Mouse (Mus musculus): ENCODE data around the gene Per3.

Per3 gene

DNA sequence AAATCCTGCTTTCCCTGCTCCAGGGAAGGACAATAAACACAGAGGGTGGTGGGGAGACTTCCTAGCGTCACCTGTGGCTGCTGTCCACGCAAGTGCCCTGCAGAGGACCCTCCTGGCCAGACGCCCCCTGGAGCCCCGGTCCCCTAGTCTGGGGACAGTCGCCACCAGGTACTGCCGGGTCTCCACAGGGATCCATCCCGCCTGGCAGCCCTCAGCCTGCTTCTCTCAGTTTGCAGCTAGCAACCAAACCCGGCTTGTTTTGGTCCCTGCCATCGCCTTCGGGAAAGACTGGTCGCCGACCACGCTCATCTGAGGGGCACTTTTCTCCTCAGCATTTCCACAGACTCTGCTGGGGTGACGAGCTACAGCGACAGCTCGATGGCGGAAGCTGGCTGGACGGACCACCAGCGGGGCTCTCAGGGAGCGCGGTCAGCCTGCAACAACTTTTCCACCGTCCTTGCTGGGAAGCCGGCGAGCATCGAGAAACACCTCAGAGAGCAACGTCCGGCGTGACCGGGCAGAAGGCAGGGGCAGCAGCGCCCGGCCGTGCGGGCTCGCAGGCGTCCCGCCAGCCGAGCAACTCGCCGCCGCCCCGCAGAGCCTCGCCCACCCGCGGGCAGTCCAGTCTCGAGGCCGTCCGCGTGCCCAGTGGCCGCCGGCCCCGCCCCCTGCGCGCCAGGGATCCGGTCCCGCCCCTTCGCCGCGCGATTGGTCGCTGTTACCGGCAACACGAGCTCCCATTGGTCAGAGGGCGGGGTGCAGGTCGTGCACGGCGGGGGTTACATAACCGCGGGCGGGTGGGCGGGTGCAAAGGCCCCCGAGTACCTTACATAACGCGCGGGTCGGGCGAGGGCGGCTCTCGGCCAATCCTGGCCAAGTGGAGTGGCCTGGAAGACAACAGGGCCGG is at the start of gene Per3:
Gene Per3 (minus strand): TSS at position 629 of the 907 bp plus-strand sequence.
- peak; percentile 96 to 98 for DNase-seq (ENCODE audit: low spot score in 2 of 2)

DNA sequence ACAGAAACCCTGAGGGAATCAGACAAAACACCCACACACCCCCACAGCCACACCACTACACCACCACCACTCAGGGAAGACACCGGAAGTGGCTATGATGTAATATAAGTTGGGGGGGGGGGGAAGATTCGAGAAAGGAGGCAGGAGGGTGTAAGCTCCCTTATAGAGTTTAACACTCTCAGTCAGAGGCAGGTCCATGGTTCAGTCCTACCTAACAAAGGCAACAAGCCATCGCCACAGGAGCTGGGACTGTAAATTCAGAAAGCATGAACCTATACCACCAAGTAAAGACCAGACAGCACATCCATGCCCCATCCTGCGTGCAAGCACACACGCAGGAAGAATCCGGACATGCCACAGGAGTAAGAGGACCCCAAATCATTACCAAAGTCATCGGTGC is 44.8 kb upstream of the Per3 start, which contains the start of gene Gm13090:
Gene Gm13090 (plus strand): TSS at position 301 of the 400 bp plus-strand sequence.
- no peak for DNase-seq (ENCODE audit: low spot score in 2 of 2)

DNA sequence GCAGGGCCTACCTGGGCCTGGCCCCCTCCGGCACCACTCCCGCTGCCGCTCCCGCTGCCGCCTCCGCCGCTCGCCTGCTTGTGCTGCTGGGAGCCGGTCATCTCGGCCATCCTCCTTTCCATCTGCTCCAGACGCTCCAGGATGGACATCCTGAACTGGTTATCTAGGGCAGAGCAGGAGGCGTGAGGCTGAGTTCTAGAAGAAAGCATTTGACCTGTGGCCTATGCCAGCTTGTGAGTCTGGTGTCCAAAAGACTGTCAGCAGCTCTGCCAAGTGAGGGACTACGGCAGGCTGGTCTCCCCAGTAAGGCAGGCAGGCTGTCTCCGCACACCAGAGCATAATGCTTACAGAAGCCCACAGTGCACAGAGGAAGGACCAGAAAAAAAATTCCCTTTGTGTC is 44.4 kb upstream of the Per3 start:
- DNase-seq (ENCODE audit: low spot score in 2 of 2), result no peak

DNA sequence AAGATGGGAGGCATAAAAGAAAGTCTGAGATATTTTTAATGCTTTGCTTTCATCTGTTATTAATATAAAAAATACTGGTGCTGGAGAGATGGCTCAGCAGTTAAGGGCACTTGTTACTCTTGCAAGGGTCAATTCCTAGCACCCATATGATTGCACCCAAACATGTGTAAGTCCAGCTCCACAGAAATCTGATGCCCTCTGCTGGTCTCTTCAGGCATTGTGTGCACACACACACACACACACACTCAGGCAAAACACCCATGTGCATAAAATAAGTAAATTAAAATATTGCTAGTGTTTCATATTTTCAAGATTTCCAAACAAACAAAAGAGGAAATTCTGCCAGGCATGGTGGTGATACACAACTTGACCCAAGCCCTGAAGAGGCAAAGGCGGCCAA is 42.9 kb upstream of the Per3 start:
- DNase-seq (ENCODE audit: low spot score in 2 of 2), result no peak

DNA sequence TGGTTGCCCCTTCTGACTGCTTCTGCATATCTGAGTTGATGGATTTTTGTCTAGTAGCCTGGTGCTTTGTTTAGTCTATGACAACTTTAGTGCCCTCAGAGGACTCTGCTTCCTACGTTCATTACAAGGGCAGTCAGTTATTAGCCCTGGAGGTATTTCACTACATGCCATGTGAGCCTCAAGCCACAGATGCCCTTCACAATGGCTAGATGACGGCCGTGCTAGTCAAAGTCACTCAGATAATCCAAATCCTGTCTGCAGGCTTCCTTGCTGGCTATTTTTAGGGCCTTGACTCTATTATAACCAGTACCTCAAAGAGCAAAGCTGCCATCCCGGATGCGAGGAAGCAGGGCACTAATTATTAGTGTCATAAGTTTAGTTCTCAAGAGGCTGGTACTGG is 38.6 kb upstream of the Per3 start:
- no peak for DNase-seq (ENCODE audit: low spot score in 2 of 2)

DNA sequence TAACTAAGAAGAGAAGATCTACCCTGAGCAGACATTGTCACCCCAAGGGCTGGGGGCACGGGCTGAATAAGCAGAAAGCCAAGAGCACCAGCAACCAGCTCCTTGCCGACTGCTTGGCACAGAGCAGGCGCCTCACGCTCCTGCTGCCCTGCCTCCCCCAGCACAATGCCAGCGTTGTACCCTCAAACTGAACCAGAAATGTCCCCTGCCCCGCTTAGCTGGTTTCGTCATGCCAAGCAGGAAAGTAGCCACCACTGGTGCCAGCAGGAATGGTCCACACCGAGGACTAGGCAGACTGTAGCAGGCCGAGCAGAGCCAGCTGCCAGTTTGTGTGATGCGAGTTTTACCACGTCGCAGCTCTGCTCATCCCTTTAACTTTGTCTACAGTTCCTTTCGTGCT is 37.5 kb upstream of the Per3 start:
- no peak for DNase-seq (ENCODE audit: low spot score in 2 of 2)

DNA sequence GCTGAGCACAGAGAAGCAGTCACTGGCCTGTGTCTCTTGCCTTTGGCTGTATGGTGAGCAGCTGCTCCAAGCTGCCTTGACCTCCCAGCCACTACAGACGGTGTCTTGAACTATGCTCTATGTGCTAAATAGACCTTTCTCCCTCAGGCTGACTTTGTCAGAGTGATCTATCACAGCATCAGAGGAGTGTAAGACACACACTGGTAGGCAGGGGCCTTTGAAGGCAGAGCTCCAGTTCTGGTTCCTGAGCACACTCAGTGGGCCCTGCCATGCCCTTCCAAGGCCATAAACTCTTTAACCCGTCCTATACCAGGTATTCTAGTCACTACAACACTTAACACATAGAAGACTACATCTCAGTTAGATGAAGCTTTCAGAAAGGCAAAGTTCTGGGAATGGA is 36.9 kb upstream of the Per3 start:
- no peak for DNase-seq (ENCODE audit: low spot score in 2 of 2)

DNA sequence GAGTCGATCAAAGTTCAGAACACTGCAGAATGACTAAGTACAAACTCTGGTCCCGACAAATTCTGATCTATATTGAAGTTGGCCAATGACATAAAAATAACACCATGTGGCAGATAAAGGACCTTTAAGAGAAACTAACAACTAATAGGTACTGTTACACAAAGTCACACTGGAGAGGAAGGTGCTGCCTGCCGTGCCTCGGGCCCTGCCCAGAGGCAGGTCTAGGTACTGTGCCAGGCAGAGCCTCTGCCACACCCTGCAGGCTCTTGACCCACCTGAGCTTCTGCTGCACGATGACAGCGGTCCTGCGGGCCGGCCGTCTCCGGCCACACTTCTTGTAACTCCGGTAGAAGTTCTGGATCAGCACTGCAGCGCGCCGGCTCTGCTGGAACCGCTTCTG is 30.4 kb upstream of the Per3 start:
- DNase-seq (ENCODE audit: low spot score in 2 of 2), result no peak

DNA sequence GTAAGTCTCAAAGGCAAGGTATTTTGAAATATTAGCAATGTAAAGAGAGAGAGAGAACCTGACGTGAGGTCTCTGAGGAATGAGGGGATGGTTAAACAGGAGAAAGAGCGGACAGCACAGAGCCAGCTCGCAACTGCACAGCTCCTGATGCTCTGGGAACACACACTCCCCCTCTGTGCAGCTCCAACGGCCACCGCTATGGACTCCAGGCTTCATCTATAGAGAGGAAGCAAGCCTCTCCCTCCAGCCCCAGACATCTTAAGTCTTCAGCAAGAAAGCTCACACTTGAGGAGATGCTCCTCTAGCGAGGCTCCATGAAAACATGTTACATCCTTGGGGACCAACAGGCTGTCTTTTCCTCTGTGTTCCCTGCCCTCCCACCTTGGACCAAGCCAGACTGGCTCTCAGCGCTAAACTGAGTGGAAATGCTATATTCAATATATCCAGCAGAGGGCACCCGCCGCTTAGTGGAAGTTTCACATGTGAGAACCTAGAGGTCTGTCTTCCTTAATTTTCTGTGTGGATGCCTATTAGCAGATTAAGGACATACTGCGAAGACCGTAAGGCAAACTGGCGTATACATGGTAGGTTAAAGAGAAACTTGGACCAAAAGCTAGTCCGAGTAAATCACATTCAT is 28.8 kb upstream of the Per3 start:
- DNase-seq (ENCODE audit: low spot score in 2 of 2), result peak; percentile 52 to 56

DNA sequence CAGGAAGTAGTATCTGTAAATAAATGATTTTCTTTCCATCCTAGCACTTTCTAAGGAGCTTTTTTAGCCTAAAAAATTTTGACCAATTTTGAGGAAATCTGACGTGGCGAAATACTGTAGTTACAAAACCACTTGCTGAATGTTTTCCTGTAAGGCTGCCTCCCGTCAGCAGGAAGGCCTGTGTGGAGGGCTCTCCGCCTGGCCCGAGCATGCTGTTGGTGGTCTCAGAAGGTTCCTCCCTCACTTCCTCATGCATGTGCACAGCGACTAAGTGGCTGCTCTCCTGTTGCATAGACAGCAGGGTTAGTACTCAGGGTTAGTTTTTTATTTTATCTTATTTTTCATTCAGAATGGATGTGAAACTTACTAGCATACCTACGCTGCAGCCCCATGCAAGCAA is 26.5 kb upstream of the Per3 start:
- DNase-seq (ENCODE audit: low spot score in 2 of 2), result no peak

DNA sequence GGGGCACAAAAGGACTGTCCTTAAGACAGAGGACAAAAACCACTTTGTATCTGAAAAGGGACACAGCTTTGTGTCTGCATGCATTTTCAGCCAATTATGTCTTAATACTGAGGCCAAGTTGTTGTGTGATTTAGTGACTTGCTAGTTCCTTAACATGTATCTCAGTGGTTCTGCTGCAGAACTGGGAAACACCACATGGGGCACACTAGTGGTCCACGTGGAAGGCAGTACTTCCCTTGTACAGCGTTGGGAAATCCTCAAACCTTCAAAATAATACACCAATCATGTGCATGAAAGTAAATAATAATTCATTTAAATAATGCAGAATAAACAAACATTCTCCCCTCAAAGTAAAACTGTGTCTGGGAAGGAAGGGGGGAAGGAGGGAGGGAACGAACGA is 24.3 kb upstream of the Per3 start:
- no peak for DNase-seq (ENCODE audit: low spot score in 2 of 2)

DNA sequence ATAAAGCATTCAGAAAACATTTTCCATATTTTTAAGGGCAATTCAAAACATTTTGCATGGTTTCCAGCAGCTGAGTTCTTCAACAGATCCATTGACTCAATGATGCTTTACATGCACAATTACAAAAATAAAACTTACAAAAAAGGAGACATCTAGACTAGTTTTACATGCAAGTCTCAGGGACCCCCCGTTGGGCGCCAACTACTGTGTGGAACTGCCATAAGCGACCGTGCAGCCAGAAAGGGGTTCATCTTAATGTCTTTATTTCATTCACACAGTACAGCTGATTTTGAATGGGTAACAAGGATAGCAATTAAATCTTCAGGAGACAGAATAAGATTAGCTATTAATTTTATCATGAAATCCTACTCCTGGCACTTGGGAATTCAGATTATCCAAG is 15.1 kb upstream of the Per3 start:
- no peak for DNase-seq (ENCODE audit: low spot score in 2 of 2)

DNA sequence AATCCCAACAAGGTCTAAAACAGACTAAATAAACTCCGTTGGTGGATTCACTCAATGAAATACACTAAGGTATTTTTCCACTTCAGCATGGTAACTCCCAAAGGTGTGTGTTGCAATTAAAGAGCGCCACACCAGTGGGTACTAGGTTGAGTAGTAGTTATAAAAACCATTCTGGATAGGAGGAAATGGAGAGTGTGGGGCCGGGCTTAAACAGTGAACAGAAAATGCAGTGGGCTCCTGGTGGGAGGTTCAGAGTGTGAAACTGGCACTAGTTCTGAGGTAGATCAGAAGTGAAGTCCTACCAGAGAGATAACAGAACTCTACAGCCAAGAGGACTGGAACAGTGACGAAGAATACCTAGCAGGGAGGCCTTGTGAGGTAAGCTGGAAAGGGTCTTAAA is 14.2 kb upstream of the Per3 start:
- no peak for DNase-seq (ENCODE audit: low spot score in 2 of 2)

DNA sequence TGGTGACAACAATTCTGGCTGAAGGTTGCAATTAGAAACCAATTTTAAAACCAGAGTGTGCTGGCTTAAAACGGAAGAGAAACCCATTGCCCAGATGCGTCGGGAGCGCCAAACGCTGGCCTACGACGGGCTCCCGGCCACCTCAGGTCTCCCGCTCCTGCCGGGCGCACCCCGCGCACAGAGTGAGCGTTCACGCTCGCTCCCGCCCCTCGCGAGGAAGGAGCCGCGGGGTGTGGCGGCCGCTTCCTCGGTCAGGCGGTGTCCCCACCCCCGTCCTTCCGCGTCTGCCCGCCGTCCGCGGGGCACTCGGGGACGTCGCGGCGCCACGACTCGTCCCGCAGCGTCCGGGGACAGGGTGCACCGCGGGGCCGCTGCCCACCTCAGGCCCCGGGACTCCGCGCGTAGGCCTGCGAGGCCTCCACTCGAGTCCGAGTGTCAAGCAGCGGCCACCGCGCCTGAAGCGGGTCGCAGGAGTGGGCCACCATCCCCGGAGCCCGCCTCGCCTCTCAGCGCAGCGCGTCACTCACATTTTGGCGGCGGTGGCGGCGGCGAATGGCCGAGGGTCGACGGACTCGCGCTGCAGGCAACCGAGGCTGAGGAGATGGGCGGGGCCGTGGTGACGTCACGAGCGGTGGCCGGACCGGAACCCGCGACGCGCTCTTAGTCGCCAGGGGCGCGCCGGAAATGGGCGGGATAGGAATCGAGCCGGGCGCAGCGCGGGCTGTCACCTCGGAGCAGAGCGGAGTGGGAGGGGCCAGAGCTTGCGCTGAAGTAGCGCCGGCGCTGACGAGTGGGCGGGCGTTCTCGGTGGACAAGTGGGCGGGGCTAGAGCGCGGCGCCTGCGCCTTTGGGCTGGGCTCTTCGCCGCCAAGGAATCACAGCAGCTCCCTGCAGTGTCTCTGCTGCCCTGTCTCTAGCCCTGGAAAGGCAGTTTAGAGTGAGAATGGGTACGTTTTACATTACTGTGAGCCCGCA is 13.2 kb upstream of the Per3 start, which contains the start of gene Vamp3:
Gene Vamp3 (minus strand): TSS at position 617 of the 975 bp plus-strand sequence.
- peak; percentile 98 for DNase-seq (ENCODE audit: low spot score in 2 of 2)

DNA sequence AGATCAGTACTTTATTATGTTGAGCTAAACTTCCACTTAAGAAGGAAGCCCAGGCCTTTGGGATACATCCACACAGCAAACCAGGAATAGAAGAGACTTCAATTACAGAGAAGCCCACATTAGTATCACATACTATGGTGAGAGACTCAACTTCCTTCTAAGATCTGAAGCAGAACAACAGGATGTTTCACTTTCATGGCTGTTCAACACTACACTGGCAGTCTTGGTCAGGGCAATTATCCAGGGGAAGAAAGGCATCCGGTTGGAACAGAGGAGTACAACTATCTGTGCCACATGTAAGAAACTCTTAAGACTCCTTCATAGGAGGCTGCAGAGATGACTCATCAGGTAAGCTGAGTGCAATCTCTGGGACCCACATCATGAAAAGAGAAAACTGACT is 6.7 kb upstream of the Per3 start:
- no peak for DNase-seq (ENCODE audit: low spot score in 2 of 2)

DNA sequence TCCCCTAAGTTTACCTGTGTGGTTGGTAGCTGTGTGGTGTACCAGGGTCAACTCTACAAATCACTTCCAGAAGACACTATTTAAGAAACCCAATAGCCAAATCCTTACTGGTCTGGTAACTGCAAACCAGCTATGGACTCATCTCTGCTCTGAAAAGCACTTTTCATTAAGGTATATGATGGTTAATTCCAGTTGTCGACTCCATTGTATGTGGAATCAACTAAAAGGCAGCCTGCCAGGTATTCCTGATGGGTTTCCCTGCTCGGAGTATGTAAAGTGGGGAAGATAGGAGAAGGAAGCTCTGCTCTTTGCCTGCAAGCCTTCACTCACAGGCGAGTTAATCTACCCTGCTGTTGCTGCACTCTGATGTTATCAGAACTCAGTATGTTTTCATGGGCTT is 2.1 kb upstream of the Per3 start:
- DNase-seq (ENCODE audit: low spot score in 2 of 2), result no peak

DNA sequence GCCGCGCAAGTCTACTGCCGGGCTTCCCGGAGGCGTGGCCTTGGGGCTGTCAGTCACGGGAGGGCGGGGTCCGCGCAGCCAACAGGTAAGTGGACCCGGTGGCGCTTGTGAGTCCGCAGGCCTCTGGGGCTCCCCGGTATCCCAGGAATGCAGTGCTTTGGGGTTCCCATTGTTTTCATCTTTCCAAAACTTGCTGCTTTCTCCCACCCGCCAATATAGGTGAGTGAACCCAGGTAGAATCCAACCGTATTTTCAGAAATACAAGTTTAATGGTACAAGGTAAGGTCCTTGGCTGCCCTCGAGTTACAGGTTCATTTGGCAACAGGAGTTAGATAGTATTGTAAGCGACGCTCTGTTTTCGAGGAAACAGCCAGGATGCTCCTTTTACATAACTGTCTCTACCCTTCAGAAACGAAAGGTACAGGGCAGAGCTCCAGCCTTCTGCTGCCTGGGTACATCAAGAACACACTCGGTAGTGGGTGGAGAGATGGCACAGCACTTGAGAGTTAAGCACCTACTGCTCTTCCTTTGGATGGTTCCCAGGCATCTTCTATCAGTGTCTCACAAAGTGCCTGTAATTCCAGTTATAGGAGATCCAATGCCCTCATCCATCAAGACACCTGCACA is 592 bp upstream of the Per3 start:
- DNase-seq (ENCODE audit: low spot score in 2 of 2), result peak; percentile 45 to 75

DNA sequence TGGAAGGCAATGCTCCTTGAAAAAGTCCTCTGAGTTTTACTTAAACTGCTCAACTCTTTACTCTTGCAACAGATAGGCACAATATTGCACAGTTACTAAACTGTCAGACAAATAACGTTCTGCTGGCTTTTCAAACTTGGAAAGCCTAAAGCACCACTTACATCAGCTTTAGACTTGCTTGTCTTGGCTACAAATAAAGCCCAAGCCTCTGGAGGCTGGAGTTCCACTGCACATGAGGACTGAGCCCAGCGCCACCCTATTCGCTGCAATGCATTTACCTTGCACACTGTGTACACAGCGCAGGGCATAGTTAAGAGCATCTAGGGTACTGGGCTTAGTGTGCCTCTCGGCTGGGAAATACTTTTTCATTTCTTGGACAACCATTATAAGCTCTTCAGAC is 1.2 kb downstream of the Per3 start:
- DNase-seq (ENCODE audit: low spot score in 2 of 2), result no peak

DNA sequence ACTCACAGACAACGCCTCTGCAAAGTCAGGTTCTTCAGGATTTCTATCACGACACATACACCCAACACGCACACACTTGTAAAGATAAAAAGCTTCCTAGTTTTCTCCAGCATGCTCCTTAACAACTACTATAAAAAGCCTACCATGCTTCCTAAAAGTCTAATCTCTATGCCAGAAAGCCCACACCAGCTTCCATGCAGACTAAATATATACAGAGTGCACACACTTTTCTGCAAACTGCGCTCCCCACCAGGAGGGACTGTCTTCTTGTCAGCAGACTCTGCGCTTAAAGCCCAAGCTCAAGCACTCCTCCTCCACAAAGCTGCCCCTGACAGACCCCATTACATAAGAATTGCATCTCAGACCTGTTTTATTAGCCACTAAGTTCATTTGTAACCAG is 3.0 kb downstream of the Per3 start:
- DNase-seq (ENCODE audit: low spot score in 2 of 2), result peak; percentile 51 to 67

DNA sequence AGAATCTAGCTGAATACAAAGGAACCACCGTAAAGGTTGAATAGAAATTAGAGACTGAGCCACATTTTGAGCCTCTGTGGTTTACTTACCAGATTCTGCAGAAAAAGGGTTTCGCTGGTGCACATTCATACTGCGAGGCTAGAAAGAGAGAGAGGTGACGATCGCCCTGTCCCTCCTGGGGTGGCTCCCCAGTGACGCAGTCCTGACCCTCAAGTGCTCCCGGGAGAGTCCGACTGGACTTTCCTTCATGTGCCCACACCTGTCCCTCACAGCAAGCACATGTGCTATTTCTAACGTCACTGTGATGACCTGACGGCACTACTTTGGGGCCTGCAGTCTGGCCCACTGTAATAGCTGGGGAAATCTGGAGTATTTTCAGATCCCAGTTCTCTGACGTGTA is 6.7 kb downstream of the Per3 start:
- DNase-seq (ENCODE audit: low spot score in 2 of 2), result no peak

DNA sequence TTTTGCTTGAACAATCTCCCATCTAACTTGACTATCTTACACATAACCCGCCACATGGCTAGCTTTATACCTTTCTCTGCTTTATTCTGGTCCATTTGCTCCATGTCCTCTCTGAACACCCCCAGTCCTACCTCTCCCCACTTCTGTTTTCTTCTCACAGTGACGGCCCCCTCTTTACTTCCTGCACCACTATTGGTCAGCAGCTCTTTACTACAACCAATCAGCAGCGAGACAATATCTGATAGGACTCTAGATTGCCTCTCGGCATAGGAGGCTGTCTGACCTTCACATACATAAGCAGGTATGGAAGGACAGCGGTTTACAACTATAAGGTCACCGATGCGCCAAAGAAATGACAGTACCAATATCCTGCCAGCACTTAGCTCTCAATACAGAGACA is 7.9 kb downstream of the Per3 start:
- DNase-seq (ENCODE audit: low spot score in 2 of 2), result no peak

DNA sequence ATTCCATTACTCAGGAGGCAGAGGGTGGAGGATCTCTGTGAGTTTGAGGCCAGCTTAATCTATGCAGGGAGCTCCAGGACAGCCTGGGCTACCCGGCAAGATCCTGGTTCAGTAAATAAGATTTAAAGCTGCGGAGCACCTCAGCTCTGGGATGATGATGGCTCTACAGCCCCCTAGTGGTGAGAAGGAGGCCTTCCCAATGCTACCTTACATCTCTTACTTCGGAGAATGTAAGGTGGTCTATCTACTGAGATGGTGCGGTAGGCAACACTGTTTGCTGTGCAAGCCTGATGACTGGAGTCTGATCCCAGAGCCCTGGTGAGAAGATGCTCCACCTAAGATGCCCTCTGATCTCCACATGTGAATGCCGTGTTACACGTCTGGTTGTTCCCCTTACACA is 17.5 kb downstream of the Per3 start:
- no peak for DNase-seq (ENCODE audit: low spot score in 2 of 2)
